Mouse (Mus musculus) liver, embryonic 11.5 days (tissue): ENCODE measurements around the gene Astn2. TPM values are rescaled to one million over a fixed set of nuclear protein-coding genes. Genes with fewer than 3 reads are reported as not detected.

Source experiments
- ATAC-seq: fragments of 200-750 bp; cut with Nextera tagmentation; replicated peaks from 2 replicates; pipeline ENCODE4 v1.8.0; 2017; ENCODE audit warnings: moderate number of reproducible peaks, mild to moderate bottlenecking, moderate TSS enrichment, moderate library complexity; ENCODE audit not compliant: low FRiP score
- DNase-seq: peaks from one replicate; pipeline ENCODE4 v3.0.0-alpha.2; 2017; ENCODE audit warnings: low spot score
- H3K27ac ChIP-seq: fragments of 300-500 bp; sonication (generic); 2 replicates; pipeline ENCODE4 v1.5.1; 2014; ENCODE audit warnings: mild to moderate bottlenecking, low read depth, low read length, control low read depth
- H3K27me3 ChIP-seq: fragments of 300-500 bp; sonication (generic); replicated peaks from 2 replicates; pipeline ENCODE4 v1.6.1; 2014; ENCODE audit warnings: low read length, mixed read lengths; ENCODE audit not compliant: control insufficient read depth, insufficient read depth
- H3K36me3 ChIP-seq: fragments of 300-500 bp; sonication (generic); 2 replicates; pipeline ENCODE4 v1.6.1; 2014; ENCODE audit warnings: mild to moderate bottlenecking, low read length, moderate library complexity, mixed read lengths; ENCODE audit not compliant: control insufficient read depth, insufficient read depth
- H3K4me1 ChIP-seq: fragments of 300-500 bp; sonication (generic); replicated peaks from 2 replicates; pipeline ENCODE4 v1.6.1; 2014; ENCODE audit warnings: low read length, mixed read lengths; ENCODE audit not compliant: control insufficient read depth, insufficient read depth
- H3K4me2 ChIP-seq: fragments of 300-500 bp; sonication (generic); 2 replicates; pipeline ENCODE4 v1.6.1; 2014; ENCODE audit warnings: mild to moderate bottlenecking, control low read depth, moderate library complexity
- H3K4me3 ChIP-seq: fragments of 300-500 bp; sonication (generic); 2 replicates; pipeline ENCODE4 v1.5.1; 2014; ENCODE audit warnings: low read depth, low read length, control low read depth
- H3K9ac ChIP-seq: fragments of 300-500 bp; sonication (generic); 2 replicates; pipeline ENCODE4 v1.6.1; 2014; ENCODE audit warnings: low read depth, low read length, control low read depth
- H3K9me3 ChIP-seq: fragments of 300-500 bp; sonication (generic); 2 replicates; pipeline ENCODE4 v1.6.1; 2016; ENCODE audit warnings: low read length, inconsistent platforms, mixed read lengths; ENCODE audit not compliant: control insufficient read depth
- WGBS: fragments of 180-500 bp; shearing (Covaris S2); extraction: QIAGEN DNeasy Blood & Tissue Kit; methylation state at CpG from one replicate; pipeline ENCODE4 v1.1.7; 2014; 5-methylcytosine and 5-hydroxymethylcytosine counted together
- polyA plus RNA-seq: library from polyadenylated mRNA; unstranded; fragments of >200 nt; fragmentation: Nextera tagmentation; extraction: Ambion mirVana; gene quantifications from 2 replicates; pipeline ENCODE4 v1.2.1, GENCODE M21; 2014

Gene Astn2
- polyA plus RNA-seq, 1 experiment from 2014 or later: 0.05 TPM

- no peak overlapping the region for H3K4me3 ChIP-seq
- DNase-seq (no peak), ATAC-seq (no peak)
- H3K27me3 ChIP-seq: no peaks in the 10 kb centered on the region
- H3K9me3 ChIP-seq: no peaks in the 10 kb centered on the region
- no peak overlapping the region for H3K4me2 ChIP-seq
- no peak overlapping the region for H3K27ac ChIP-seq
- H3K4me1 ChIP-seq: no peaks in the 10 kb centered on the region
- 60% methylated on average over 5 of the region's 5 CpGs for WGBS
- H3K36me3 ChIP-seq: no peaks in the 10 kb centered on the region
- no peak overlapping the region for H3K9ac ChIP-seq
Observed at GRCm38 (mm10) chr4:65594601-65595369, 809.6 kb downstream of the Astn2 start.

GRCm38 (mm10) chr4:65589780-65590179 is 814.6 kb downstream of the Astn2 start:
- H3K27me3 ChIP-seq: no peaks in the 10 kb centered on the region
- H3K27ac ChIP-seq: no peak overlapping the region
- no peak for DNase-seq
- H3K36me3 ChIP-seq: no peaks in the 10 kb centered on the region
- no peaks in the 10 kb centered on the region for H3K9me3 ChIP-seq
- no peak overlapping the region for H3K4me2 ChIP-seq
- no peak overlapping the region for H3K9ac ChIP-seq
- ATAC-seq: no peak
- H3K4me3 ChIP-seq: no peak overlapping the region
- H3K4me1 ChIP-seq: no peaks in the 10 kb centered on the region

GRCm38 (mm10) chr4:65586947-65587346 is 817.5 kb downstream of the Astn2 start:
- H3K27ac ChIP-seq: no peak overlapping the region
- H3K4me1 ChIP-seq: no peaks in the 10 kb centered on the region
- H3K4me2 ChIP-seq: no peak overlapping the region
- 55% methylated on average over 5 of the region's 5 CpGs for WGBS
- ATAC-seq: no peak
- H3K27me3 ChIP-seq: no peaks in the 10 kb centered on the region
- H3K9ac ChIP-seq: no peak overlapping the region
- no peak for DNase-seq
- no peaks in the 10 kb centered on the region for H3K36me3 ChIP-seq
- H3K4me3 ChIP-seq: no peak overlapping the region
- H3K9me3 ChIP-seq: no peaks in the 10 kb centered on the region

GRCm38 (mm10) chr4:65580254-65580653 is 824.2 kb downstream of the Astn2 start:
- no peak overlapping the region for H3K9ac ChIP-seq
- no peak for ATAC-seq
- H3K4me1 ChIP-seq: no peaks in the 10 kb centered on the region
- H3K27me3 ChIP-seq: no peaks in the 10 kb centered on the region
- H3K36me3 ChIP-seq: no peaks in the 10 kb centered on the region
- 55% methylated on average over 1 of the region's 1 CpGs for WGBS
- H3K4me3 ChIP-seq: no peak overlapping the region
- no peak for DNase-seq
- H3K9me3 ChIP-seq: no peaks in the 10 kb centered on the region
- H3K27ac ChIP-seq: no peak overlapping the region
- H3K4me2 ChIP-seq: no peak overlapping the region

- H3K9ac ChIP-seq: no peak overlapping the region
- H3K4me1 ChIP-seq: no peaks in the 10 kb centered on the region
- H3K36me3 ChIP-seq: no peaks in the 10 kb centered on the region
- ATAC-seq (no peak), DNase-seq (no peak)
- no peak overlapping the region for H3K4me2 ChIP-seq
- no peaks in the 10 kb centered on the region for H3K9me3 ChIP-seq
- no peak overlapping the region for H3K4me3 ChIP-seq
- H3K27me3 ChIP-seq: no peaks in the 10 kb centered on the region
- H3K27ac ChIP-seq: no peak overlapping the region
- WGBS: 68% methylated on average over 4 of the region's 4 CpGs
Observed at GRCm38 (mm10) chr4:65565493-65565892, 838.9 kb downstream of the Astn2 start.

- no peaks in the 10 kb centered on the region for H3K9me3 ChIP-seq
- H3K27ac ChIP-seq: no peak overlapping the region
- no peaks in the 10 kb centered on the region for H3K36me3 ChIP-seq
- H3K9ac ChIP-seq: no peak overlapping the region
- H3K4me2 ChIP-seq: no peak overlapping the region
- H3K27me3 ChIP-seq: no peaks in the 10 kb centered on the region
- DNase-seq (no peak), ATAC-seq (no peak)
- WGBS: 71% methylated on average over 6 of the region's 6 CpGs
- H3K4me3 ChIP-seq: no peak overlapping the region
- no peaks in the 10 kb centered on the region for H3K4me1 ChIP-seq
Observed at GRCm38 (mm10) chr4:65548561-65548960, 855.9 kb downstream of the Astn2 start.

- no peak for DNase-seq
- H3K27me3 ChIP-seq: no peaks in the 10 kb centered on the region
Observed at GRCm38 (mm10) chr4:65545582-65545981, 858.8 kb downstream of the Astn2 start.

GRCm38 (mm10) chr4:65532071-65532736 is 872.2 kb downstream of the Astn2 start:
- Histone ChIP-seq H3K4me3 (no peak overlapping the region), H3K36me3 (no peaks in the 10 kb centered on the region), H3K9me3 (no peaks in the 10 kb centered on the region), H3K4me2 (no peak overlapping the region), H3K4me1 (no peaks in the 10 kb centered on the region), H3K9ac (no peak overlapping the region), H3K27ac (no peak overlapping the region), H3K27me3 (no peaks in the 10 kb centered on the region)
- ATAC-seq (no peak), DNase-seq (no peak)
- WGBS: 87% methylated on average over 2 of the region's 2 CpGs

More at GRCm38 (mm10) chr4:65545582-65545981, 858.8 kb downstream of the Astn2 start:
- H3K36me3 ChIP-seq: no peaks in the 10 kb centered on the region
- WGBS: 65% methylated on average over 2 of the region's 2 CpGs
- no peak overlapping the region for H3K4me2 ChIP-seq
- H3K9ac ChIP-seq: no peak overlapping the region
- no peak overlapping the region for H3K27ac ChIP-seq
- H3K4me1 ChIP-seq: no peaks in the 10 kb centered on the region
- no peak overlapping the region for H3K4me3 ChIP-seq
- no peak for ATAC-seq
- H3K9me3 ChIP-seq: no peaks in the 10 kb centered on the region

GRCm38 (mm10) chr4:65531621-65532020 is 872.8 kb downstream of the Astn2 start:
- H3K9me3 ChIP-seq: no peaks in the 10 kb centered on the region
- H3K4me1 ChIP-seq: no peaks in the 10 kb centered on the region
- DNase-seq (no peak), ATAC-seq (no peak)
- H3K4me2 ChIP-seq: no peak overlapping the region
- no peak overlapping the region for H3K27ac ChIP-seq
- H3K27me3 ChIP-seq: no peaks in the 10 kb centered on the region
- H3K9ac ChIP-seq: no peak overlapping the region
- H3K4me3 ChIP-seq: no peak overlapping the region
- WGBS: 78% methylated on average over 6 of the region's 6 CpGs
- H3K36me3 ChIP-seq: no peaks in the 10 kb centered on the region
